Mouse (Mus musculus) hindbrain, postnatal 0 days (tissue): ENCODE measurements around the gene Gm364. TPM values are rescaled to one million over a fixed set of nuclear protein-coding genes. Genes with fewer than 3 reads are reported as not detected.

Experiments
- ATAC-seq: fragments of 200-750 bp; cut with Nextera tagmentation; 2 replicates; pipeline ENCODE4 v1.8.0; 2017; ENCODE audit warnings: mild to moderate bottlenecking, moderate TSS enrichment, moderate library complexity
- DNase-seq: peaks from one replicate; pipeline ENCODE4 v3.0.0-alpha.2; 2015; ENCODE audit warnings: low spot score
- H3K27ac ChIP-seq: fragments of 300-500 bp; sonication (generic); 2 replicates; pipeline ENCODE4 v1.5.1; 2014; ENCODE audit warnings: mild to moderate bottlenecking
- H3K27me3 ChIP-seq: fragments of 300-500 bp; sonication (generic); 2 replicates; pipeline ENCODE4 v1.6.1; 2014; ENCODE audit warnings: low read length, mixed read lengths; ENCODE audit not compliant: insufficient read depth
- H3K36me3 ChIP-seq: fragments of 300-500 bp; sonication (generic); 2 replicates; pipeline ENCODE4 v1.6.1; 2014; ENCODE audit warnings: low read length, mixed read lengths; ENCODE audit not compliant: insufficient read depth
- H3K4me1 ChIP-seq: fragments of 300-500 bp; sonication (generic); 2 replicates; pipeline ENCODE4 v1.6.1; 2014; ENCODE audit warnings: antibody characterized with exemption, low read length, mixed read lengths; ENCODE audit not compliant: insufficient read depth
- H3K4me2 ChIP-seq: fragments of 300-500 bp; sonication (generic); 2 replicates; pipeline ENCODE4 v1.6.1; 2014; ENCODE audit warnings: low read depth, mild to moderate bottlenecking, low read length, moderate library complexity, mixed read lengths
- H3K4me3 ChIP-seq: fragments of 300-500 bp; sonication (generic); 2 replicates; pipeline ENCODE4 v1.5.1; 2014; ENCODE audit warnings: low read length
- H3K9ac ChIP-seq: fragments of 300-500 bp; sonication (generic); replicated peaks from 2 replicates; pipeline ENCODE4 v1.6.1; 2014; ENCODE audit warnings: mild to moderate bottlenecking, low read length, moderate library complexity, mixed read lengths
- H3K9me3 ChIP-seq: fragments of 300-500 bp; sonication (generic); 2 replicates; pipeline ENCODE4 v1.6.1; 2016; ENCODE audit warnings: low read length, mixed read lengths
- CTCF ChIP-seq: IDR thresholded peaks from 2 replicates; pipeline ENCODE4 v1.5.1; 2016; ENCODE audit warnings: antibody characterized with exemption, control low read depth, low read depth
- WGBS: fragments of 180-500 bp; shearing (Covaris S2); extraction: QIAGEN DNeasy Blood & Tissue Kit; methylation state at CpG from one replicate; pipeline ENCODE4 v1.1.7; 2014; 5-methylcytosine and 5-hydroxymethylcytosine counted together
- polyA plus RNA-seq: library from polyadenylated mRNA; unstranded; fragments of >200 nt; fragmentation: Nextera tagmentation; extraction: Ambion mirVana; gene quantifications from 2 replicates; pipeline ENCODE4 v1.2.1, GENCODE M21; 2015
- total RNA-seq: library from RNA; depleted of rRNA; stranded (reverse); fragments of >200 nt; gene quantifications from 2 replicates; pipeline ENCODE4 v1.2.3, GENCODE M21; 2014

The Gm364 gene
- total and polyA plus RNA-seq, 2 experiments from 2014 or later: 0.06 TPM; not detected in 1

GRCm38 (mm10) chrX:57378579-57378978, 30.4 kb upstream of the Gm364 start:
- no peaks in the 10 kb centered on the region for H3K27me3 ChIP-seq
- no peak overlapping the region for H3K9ac ChIP-seq
- no peaks in the 10 kb centered on the region for H3K9me3 ChIP-seq
- DNase-seq: no peak
- no peak overlapping the region for H3K4me3 ChIP-seq
- H3K4me1 ChIP-seq: no peaks in the 10 kb centered on the region
- no peak overlapping the region for H3K4me2 ChIP-seq
- H3K27ac ChIP-seq: no peak overlapping the region
- H3K36me3 ChIP-seq: 0 out of 2 replicates have a peak, but pooled peaks cover 4% of the 10 kb centered on the region
- ATAC-seq: no peak
- no peak for TF ChIP-seq CTCF
- whole genome bisulfite sequencing: 84% methylated on average over 3 of the region's 3 CpGs

- H3K4me1 ChIP-seq: no peaks in the 10 kb centered on the region
- H3K27me3 ChIP-seq: no peaks in the 10 kb centered on the region
- H3K9me3 ChIP-seq: no peaks in the 10 kb centered on the region
- H3K4me3 ChIP-seq: no peak overlapping the region
- no peak overlapping the region for H3K4me2 ChIP-seq
- DNase-seq (peak; percentile 11), ATAC-seq (no peak)
- H3K36me3 ChIP-seq: 0 out of 2 replicates have a peak, but pooled peaks cover 4% of the 10 kb centered on the region
- 50% methylated on average over 5 of the region's 5 CpGs for WGBS
- H3K9ac ChIP-seq: no peak overlapping the region
- H3K27ac ChIP-seq: no peak overlapping the region
- no peak for TF ChIP-seq CTCF
These were observed 28.0 kb upstream of the Gm364 start for GRCm38 (mm10) chrX:57380915-57381314.

GRCm38 (mm10) chrX:57392367-57393246, 16.3 kb upstream of the Gm364 start, which contains the start of gene Rbmx:
Gene Rbmx (minus strand): TSS chrX:57393036.
- Histone ChIP-seq H3K4me1 (no peaks in the 10 kb centered on the region), H3K27me3 (no peaks in the 10 kb centered on the region), H3K4me3 (peak within 1 kb of the TSS; percentile 57), H3K27ac (peak within 1 kb of the TSS; percentile 91), H3K36me3 (no peaks in the 10 kb centered on the region; the same call in 1 of the 2 replicates), H3K9ac (peak within 1 kb of the TSS; percentile 71), H3K4me2 (peak within 1 kb of the TSS; percentile 51), H3K9me3 (no peaks in the 10 kb centered on the region)
- TF ChIP-seq CTCF: no peak
- 21% methylated on average over 50 of the region's 50 CpGs for WGBS
- ATAC-seq (peak; percentile 98), DNase-seq (peak; percentile 93)

- peak overlapping the region; percentile 48 for H3K4me2 ChIP-seq
- H3K4me1 ChIP-seq: no peaks in the 10 kb centered on the region
- H3K9ac ChIP-seq: 0 out of 2 replicates have a peak overlapping the region, but pooled peaks have one; percentile 28
- WGBS: 26% methylated on average over 7 of the region's 7 CpGs
- no peak overlapping the region for H3K27ac ChIP-seq
- H3K4me3 ChIP-seq: peak overlapping the region; percentile 57
- H3K36me3 ChIP-seq: no peaks in the 10 kb centered on the region; the same call in 1 of the 2 replicates
- no peaks in the 10 kb centered on the region for H3K27me3 ChIP-seq
- H3K9me3 ChIP-seq: no peaks in the 10 kb centered on the region
- TF ChIP-seq CTCF: no peak
- ATAC-seq: 0 out of 2 replicates have a peak, but pooled peaks have one; percentile 18
- peak; percentile 5 for DNase-seq
These were observed 15.5 kb upstream of the Gm364 start for GRCm38 (mm10) chrX:57393412-57393811.

- TF ChIP-seq CTCF: no peak
- ATAC-seq (no peak), DNase-seq (no peak)
- no peak overlapping the region for H3K9ac ChIP-seq
- no peaks in the 10 kb centered on the region for H3K9me3 ChIP-seq
- no peak overlapping the region for H3K27ac ChIP-seq
- H3K4me2 ChIP-seq: no peak overlapping the region
- no peak overlapping the region for H3K4me3 ChIP-seq
- no peaks in the 10 kb centered on the region for H3K36me3 ChIP-seq
- no peaks in the 10 kb centered on the region for H3K4me1 ChIP-seq
- 73% methylated on average over 1 of the region's 1 CpGs for WGBS
- H3K27me3 ChIP-seq: no peaks in the 10 kb centered on the region
These were observed 7.6 kb upstream of the Gm364 start for GRCm38 (mm10) chrX:57401388-57401787.

- Histone ChIP-seq H3K27me3 (no peaks in the 10 kb centered on the region), H3K9me3 (no peaks in the 10 kb centered on the region), H3K4me3 (no peak overlapping the region), H3K27ac (no peak overlapping the region), H3K4me1 (no peaks in the 10 kb centered on the region), H3K4me2 (no peak overlapping the region), H3K9ac (no peak overlapping the region), H3K36me3 (no peaks in the 10 kb centered on the region)
- ATAC-seq (no peak), DNase-seq (peak; percentile 35)
- peak; percentile 57 for TF ChIP-seq CTCF
These were observed 5.3 kb upstream of the Gm364 start for GRCm38 (mm10) chrX:57403651-57404050.

- DNase-seq: peak; percentile 61
- H3K4me2 ChIP-seq: no peak overlapping the region
- H3K9ac ChIP-seq: no peak overlapping the region
- no peak overlapping the region for H3K27ac ChIP-seq
- no peaks in the 10 kb centered on the region for H3K27me3 ChIP-seq
- no peaks in the 10 kb centered on the region for H3K36me3 ChIP-seq
- peak; percentile 60 for TF ChIP-seq CTCF
- H3K4me1 ChIP-seq: no peaks in the 10 kb centered on the region
- H3K9me3 ChIP-seq: no peaks in the 10 kb centered on the region
- H3K4me3 ChIP-seq: no peak overlapping the region
- no peak for ATAC-seq
- WGBS: 16% methylated on average over 2 of the region's 2 CpGs
These were observed 22.7 kb downstream of the Gm364 start for GRCm38 (mm10) chrX:57431610-57432009.
